Mouse (Mus musculus) c-Kit-positive CD71-negative TER-119-negative erythroid progenitor cells, embryonic 14.5 days (primary cell): ENCODE measurements around the gene Hcls1.

Experiments used
- DNase-seq: peaks from one replicate; pipeline ENCODE4 v3.0.0-alpha.2; 2013; ENCODE audit warnings: low read depth

Hcls1 gene

GRCm38 (mm10) chr16:36930231-36931136, 4.3 kb upstream of the Hcls1 start:
- DNase-seq = no peak

DNA sequence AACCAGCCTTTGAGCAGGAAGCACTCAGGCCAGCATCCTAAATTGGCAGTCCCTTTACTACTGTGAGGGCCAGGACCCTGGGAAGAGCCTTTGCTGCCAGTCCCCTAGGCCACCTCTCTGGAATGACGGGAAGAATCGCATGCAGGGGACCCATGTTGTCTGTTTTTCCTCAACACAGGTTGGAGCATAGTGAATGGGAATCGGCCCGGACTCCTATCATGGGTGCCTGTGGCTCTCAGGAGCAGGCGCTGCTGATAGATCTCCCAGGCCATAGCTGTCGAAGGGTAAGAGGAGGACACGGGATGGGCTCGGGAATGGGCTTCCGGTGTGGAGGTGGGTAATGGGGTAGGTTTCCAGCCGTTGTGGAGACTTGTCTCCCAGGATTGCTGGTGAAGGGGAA, 3.4 kb upstream of the Hcls1 start:
- no peak for DNase-seq

DNA sequence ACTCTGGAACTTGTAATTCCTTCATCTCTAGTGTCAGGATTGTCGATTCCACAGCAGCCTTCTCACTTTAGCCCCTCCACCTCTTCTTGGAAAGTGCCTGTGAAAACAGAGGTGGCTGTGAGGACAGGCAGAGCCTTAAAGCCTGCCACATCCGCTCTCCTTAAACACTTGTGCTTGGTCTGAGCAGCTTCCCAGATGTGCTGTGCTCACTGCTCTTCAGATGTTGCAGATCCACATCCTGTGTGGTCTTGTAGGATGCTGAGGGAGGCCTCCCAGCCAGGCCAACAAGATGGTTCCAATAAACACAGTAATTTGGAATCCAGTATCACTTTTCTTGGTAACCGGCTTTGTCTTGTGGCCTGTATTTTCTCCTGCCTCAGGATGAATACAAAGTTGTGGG, 2.8 kb upstream of the Hcls1 start:
- no peak for DNase-seq

DNA sequence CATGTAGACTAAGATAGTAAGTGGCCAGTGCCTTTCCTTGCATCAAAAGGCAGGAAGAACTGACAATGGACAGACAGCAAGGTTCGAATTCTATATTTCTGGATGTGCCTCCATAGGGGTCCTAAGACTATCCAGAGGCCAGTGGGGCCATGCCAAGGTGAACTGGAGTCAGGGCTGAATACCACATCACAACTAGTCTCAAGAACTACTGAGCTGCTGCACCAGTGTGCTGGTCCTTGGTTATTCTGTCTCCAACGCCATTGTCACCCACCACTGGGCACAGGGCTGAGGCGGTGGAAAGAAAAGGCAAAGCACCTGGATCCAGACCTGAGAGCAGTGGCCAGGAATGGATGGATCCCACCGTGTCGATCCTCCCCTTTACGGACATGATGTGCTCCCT, 2.2 kb upstream of the Hcls1 start:
- DNase-seq = no peak

GRCm38 (mm10) chr16:36934131-36934840, 497 bp upstream of the Hcls1 start:
- no peak for DNase-seq

DNA sequence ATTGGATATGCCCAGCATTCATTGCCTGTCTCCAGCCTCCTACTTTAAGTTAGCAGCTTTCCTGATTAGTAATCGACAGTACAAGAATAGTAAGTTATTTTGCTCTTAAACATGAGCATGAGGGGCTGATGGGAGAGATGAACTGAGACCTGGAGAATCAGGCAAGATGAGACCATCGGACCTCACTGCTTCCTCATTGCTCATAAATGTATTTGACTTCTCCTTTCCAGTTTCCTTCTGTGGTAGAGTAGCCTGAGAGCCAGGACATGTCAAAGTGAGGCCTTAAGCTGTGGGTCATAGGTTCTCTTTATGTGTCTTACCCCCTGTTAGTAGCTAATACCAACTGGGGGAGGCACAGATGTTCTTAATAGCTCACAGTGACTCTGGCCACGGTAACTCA, 1.0 kb downstream of the Hcls1 start:
- no peak for DNase-seq

DNA sequence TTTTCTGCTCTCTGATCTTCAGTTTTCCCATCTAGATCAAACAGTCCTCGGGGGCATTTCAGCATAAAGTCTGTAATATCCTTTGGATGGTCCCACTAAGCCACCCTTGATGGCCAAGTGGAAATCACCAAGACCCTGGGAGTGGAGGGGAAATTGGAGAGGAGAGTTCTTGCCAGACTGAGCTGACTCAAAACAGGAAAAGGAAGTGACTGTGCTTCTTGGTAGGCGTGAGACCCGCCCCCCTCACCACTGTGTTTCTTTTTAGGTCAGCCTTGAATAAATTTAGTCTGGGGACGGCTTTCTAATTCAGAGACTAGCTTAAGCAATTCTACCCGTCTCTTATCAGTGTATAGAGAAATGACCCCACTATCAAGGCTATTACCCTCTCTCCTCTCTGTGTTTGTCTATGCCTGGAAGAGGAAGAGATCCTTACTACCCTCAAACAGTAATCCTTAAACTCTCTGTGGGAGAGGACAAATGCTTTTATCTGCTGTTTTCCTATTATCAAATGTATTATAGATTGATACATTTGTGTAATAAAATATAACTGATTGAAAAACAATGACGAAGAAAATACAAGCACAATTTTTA, 6.4 kb downstream of the Hcls1 start:
- peak; percentile 31 for DNase-seq

- no peak for DNase-seq
These were observed 7.1 kb downstream of the Hcls1 start for GRCm38 (mm10) chr16:36941895-36942294.

- no peak for DNase-seq
These were observed 8.8 kb downstream of the Hcls1 start for GRCm38 (mm10) chr16:36943591-36943990.

- no peak for DNase-seq
These were observed 10.2 kb downstream of the Hcls1 start for GRCm38 (mm10) chr16:36944895-36945424.

DNA sequence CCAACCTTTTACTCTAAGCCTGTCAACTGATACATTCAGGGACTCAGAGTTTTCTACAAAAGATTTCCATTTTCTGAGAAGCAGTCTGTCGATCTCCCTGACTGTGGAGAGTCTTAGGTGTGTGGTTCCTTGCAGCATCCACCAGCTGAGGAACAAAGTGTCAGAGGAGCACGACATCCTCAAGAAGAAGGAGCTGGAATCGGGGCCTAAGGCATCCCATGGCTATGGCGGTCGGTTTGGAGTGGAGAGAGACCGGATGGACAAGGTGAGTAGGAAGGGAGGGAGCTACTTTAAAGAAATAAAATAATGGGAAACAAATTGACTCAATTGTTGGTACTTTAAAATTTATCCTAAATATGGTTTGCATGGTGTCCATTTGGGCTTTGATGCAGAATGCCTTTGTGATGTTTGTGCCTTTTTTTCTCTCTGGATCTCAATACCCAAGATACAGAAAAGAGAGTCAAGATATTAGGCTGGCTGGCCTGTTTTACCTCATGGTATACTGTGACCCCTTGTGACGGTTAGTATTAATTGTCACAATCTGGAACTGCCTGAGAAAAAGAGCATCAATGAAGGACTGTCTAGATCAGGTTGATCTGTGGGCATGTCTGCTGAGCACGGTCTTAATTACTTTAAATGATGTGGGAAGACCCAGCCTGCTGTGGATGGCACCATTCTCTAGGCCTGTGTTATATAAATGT, 11.8 kb downstream of the Hcls1 start:
- no peak for DNase-seq

DNA sequence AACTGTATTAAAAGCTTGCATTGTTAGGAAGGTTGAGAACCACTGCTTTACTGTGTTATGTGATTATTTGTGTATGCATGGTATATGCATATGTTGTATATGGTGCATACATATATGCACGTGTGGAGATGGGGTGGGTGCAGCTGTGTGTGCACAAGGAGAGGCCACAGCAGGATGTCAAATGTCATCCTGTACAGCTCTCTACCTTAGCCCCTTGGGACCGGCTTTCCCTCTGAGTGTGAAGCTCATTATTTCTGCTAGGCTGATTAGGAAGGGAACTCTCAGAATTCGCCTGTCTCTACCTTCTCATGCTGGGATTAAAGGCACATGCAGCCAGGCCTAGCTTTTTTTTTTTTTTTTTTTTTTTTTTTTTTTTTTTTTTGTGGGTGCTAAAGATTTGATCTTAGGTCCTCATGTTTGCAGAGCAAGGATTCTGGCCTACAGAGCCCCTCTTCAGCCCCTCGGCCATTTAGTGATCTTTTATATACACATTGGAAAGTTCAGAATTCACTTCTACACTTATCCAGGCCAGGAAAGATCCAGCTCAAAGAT, 12.9 kb downstream of the Hcls1 start:
- DNase-seq = no peak

DNA sequence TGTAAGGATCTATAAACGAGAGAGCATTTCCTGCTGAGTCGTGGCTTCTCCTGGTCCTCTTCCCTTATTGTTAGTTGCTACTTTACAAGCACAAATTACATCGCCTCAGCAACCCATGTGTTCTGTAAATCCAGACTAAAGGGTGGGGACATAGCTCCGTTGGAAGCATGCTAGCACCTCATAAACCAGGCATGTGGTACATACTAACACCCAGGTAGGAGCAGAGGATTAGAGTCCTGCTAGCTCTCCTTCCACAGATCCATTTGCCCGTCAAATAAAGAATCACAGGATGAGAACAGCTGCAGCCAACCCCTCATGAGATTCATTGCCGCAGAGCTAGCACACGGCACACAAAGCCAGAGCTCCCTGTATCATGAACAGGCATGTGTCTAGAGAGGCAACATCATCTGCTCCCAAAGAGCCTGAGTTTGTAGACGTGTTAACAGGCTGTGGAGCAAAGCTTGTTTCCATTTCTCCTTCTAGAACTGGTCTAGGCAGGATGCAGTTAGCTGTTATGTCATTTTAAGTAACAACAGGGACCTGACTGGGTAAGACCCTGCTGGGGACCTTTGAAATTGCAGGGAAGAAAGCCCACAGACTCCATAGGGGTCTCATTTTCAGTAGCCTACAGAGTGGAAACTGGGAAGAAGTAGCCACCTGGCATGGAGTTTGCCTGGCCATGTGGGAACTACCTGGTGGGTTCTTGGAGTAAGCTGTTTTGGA, 15.0 kb downstream of the Hcls1 start:
- no peak for DNase-seq

DNA sequence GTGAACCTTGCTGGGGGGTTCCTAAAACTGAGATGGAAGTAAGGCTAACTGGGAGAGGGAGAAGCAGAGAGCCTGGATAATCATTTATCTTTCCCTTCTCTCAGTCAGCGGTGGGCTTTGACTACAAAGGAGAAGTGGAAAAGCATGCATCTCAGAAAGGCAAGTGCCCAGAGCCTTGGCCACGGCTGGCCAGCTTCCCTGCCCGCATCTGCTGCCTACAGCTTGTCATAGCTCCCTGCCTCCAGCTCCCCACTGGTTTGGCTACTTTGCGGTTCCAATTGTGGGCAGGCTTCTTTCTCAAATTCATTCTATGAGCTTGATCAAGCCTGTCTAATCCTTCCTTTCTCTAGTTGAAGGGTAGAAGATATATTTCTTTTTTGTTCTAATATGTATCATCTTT, 16.2 kb downstream of the Hcls1 start:
- DNase-seq = no peak

GRCm38 (mm10) chr16:36955106-36955505, 20.3 kb downstream of the Hcls1 start:
- no peak for DNase-seq

DNA sequence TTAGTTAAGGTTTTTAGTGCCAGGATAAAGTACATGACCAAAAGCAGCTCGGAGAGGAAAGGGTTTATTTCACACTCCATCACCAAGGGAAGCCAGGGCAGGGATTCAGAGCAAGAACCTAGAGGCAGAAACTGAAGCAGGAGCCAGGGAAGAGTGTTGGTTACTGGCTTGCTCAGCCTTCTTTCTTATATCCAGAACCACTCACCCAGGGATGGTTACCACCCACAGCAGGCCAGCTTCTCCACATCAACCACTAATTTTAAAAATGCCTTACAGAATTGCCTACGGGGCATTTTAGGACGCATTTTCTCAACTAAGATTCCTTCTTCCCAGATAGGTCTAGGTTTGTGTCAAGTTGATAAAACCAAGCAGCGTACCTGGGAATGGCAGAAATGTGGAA, 28.6 kb downstream of the Hcls1 start:
- DNase-seq = no peak

DNA sequence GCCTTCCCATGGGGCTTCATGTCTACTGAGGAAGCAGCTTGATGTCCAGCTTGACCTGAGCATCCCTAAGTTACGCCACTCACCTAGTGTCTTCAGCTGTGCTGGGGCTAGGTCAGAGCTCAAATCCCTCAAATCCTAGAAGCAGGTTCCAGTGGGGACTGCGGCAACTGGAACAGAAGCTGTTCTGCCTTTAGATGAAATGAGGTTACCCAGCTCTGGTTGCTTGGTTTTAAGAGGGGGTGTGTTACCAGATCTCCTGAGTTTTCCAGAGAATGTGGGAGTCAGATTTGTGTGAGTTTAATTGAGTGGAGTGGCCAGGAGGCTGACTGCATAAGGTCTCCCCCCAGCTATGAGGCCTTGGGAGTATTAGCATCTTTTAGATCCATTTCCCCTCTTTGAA, 44.3 kb downstream of the Hcls1 start:
- DNase-seq = no peak

GRCm38 (mm10) chr16:36983796-36984195, 49.0 kb downstream of the Hcls1 start:
- DNase-seq = no peak

DNA sequence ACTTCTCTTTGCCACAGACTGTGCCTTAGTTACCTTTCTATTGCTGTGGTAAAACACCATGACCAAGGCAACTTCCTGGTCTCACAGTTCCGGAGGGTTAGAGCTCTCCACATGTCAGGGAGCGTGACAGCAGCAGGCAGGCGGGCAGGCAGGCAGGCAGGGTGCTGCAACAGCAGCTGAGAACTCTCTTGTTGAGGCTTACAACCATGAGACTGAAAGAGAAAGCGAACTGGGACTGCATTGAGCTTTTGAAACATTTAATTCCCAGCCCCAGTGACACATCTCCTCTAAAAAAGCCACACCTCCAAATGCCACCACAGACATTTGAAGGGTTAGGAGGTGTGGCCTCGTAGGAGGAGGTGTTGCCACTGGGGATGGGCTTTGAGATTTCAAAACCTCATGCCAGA, 50.9 kb downstream of the Hcls1 start:
- peak; percentile 29 for DNase-seq

GRCm38 (mm10) chr16:36987399-36987798, 52.6 kb downstream of the Hcls1 start:
- DNase-seq = no peak

- no peak for DNase-seq
These were observed 53.3 kb downstream of the Hcls1 start for GRCm38 (mm10) chr16:36988066-36988465.
